Mouse (Mus musculus): ENCODE data around the gene Ralgapa2.

Gene Ralgapa2

GRCm38 (mm10) chr2:146218881-146219535, 293.1 kb downstream of the Ralgapa2 start:
- DNase-seq = peak; percentile 13

- peak; percentile 28 for DNase-seq
Measured at GRCm38 (mm10) chr2:146218161-146218691, 293.9 kb downstream of the Ralgapa2 start.

- peak; percentile 28 for DNase-seq
Measured at GRCm38 (mm10) chr2:146217227-146217980, 294.7 kb downstream of the Ralgapa2 start.

GRCm38 (mm10) chr2:146216111-146217064, 295.8 kb downstream of the Ralgapa2 start:
- no peak for DNase-seq

DNA sequence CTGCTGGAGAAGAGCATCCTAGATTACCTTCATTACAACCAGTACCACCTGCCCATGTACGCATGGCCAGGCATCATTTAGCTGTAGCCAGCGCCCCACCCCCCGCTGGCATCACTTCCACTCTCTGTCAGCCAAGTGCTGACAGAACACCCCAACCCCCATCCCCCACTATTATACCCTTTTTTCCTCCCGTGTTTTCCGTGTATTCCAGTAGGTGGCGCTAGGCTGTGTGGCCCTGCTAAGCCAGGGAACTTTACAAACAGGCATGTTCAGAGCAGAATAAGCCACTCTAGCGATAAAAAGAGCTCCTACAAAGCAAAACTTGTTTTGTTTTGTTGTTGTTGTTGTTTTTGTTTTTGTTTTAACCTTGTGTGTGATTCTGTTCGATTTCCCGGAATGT, 297.4 kb downstream of the Ralgapa2 start:
- peak; percentile 57 for DNase-seq

GRCm38 (mm10) chr2:146210968-146211367, 301.2 kb downstream of the Ralgapa2 start:
- no peak for DNase-seq

GRCm38 (mm10) chr2:146197947-146198346, 314.2 kb downstream of the Ralgapa2 start:
- no peak for DNase-seq

DNA sequence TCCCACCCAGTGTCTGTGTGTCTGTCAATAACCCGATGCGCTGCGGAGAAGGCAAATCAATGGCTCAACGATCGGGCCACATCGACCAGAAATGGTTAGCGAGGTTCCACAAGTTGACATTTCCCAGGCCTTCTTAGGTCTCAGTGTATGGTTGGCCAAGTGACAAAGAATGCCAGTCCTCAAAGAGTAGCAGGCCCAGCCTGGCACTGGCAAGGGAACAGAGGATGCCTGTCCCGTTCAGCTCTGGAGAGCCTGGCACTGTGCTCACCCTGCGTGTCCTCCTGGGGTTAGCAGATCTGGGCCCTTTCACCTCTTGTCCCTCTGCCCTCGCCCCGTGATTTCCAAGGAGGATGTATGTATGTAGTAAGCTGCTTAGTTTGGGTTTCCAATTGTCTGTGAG, 316.0 kb downstream of the Ralgapa2 start:
- DNase-seq = no peak

Measured in right cerebral cortex, postnatal 4 days (tissue).